Mouse (Mus musculus) neural tube, postnatal 0 days (tissue): ENCODE results near the gene Dusp28. TPM values are rescaled to one million over a fixed set of nuclear protein-coding genes. Genes with fewer than 3 reads are reported as not detected.

Source experiments
- polyA plus RNA-seq: library from polyadenylated mRNA; unstranded; fragments of >200 nt; fragmentation: Nextera tagmentation; extraction: Ambion mirVana; gene quantifications from 2 replicates; pipeline ENCODE4 v1.2.1, GENCODE M21; 2015

The Dusp28 gene
- polyA plus RNA-seq: 22.5 and 22.9 TPM in 2 replicates

DNA sequence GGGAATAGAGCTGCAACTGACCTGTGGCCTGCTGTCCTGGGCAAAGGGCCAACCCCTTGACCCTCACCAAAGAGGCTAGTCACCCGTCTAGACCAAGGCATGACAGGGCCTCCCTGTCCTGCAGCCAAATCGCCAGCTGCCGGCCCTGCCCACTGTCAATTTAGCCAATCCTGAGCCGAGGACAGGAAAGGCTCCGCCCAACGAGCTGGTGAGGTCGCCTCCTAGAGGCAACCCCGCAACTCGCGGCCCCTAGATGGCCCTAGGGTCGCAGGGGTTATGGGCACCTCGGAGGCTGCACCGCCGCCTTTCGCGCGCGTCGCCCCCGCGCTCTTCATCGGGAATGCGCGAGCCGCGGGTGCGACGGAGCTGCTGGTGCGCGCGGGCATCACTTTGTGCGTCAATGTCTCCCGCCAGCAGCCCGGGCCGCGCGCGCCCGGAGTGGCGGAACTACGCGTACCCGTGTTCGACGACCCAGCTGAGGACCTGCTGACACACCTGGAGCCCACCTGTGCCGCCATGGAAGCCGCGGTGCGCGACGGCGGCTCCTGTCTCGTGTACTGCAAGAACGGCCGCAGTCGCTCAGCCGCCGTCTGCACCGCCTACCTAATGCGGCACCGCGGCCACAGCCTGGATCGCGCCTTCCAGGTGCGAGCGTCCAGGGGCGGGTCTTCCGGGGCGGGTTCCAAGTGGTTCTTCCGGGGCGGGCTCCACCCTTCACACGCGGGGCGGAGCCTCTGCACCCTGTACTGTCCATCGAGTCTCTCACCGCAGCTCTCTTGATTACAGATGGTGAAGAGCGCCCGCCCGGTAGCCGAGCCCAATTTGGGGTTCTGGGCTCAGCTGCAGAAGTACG is at the start of gene Dusp28:
Gene Dusp28, plus strand, starts transcription at position 203 of the 853 bp plus-strand sequence.

GRCm38 (mm10) chr1:92902786-92903185 is 4.0 kb upstream of the Dusp28 start, which contains the start of gene Ankmy1:
Ankmy1 (minus strand) TSS chr1:92902906.

DNA sequence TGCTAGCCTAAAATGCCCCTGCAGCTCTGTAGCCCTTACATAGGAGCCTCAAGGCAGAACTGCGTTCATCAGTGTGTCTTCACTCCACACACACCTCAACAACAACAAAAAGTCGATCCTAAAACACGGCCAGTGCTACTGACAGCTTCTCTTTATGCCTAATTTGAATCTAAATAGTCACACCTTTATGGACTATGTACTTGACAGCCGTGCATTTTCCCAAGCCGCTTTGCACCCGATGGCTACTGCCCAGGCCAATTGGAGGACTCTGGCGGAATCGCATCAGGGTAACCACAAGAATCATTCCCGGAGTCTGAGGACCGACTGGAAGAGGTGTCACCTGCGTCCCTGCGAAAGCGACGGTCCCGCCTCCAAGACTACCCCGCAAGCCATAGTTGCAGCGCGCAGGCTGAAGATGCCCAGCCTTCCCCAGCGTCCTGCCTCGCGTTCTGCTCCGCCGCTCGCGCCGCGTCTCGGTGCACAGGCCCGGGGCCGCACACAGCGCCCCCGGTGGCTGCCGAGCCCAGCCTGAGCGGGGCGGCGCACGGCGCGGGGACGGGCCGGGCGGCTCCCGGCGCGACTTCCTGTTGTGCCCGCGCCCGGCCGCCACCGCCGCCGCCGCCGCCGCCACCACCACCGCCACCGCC is 3.6 kb downstream of the Dusp28 start, which contains the start of gene Rnpepl1:
Gene Rnpepl1, plus strand, starts transcription at position 545 of the 647 bp plus-strand sequence.

GRCm38 (mm10) chr1:92934182-92934827 is 27.5 kb downstream of the Dusp28 start, which contains the start of gene Capn10:
Capn10 (plus strand) TSS chr1:92934376.

DNA sequence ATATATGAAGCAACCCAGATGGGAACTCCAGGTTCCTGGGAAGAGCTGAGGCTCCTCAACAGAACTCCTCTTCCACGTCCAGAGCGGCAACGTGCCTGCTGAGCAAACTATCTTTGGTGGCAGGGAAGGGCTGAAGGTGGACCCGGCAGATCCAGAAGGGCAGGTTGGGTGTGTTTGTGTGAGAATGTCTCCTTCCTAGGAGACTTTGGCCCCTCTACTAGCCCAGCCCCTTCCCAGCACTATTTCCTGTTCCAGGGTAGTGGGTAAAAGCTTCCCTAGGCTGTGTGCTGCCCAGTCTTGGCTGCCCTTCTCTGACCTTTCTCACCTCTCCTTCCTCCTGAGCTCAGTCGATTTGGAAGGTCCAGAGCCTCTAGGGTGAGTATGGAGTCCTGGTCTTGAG is 43.8 kb downstream of the Dusp28 start, which contains the start of gene Gpr35:
Gene Gpr35, plus strand, starts transcription at position 259 of the 400 bp plus-strand sequence.

Other genes with a start within 250 kb of the Dusp28 start
- gene Gpc1, start 75.3 kb upstream of the Dusp28 start, polyA plus RNA-seq: 54.3 and 63.1 TPM in 2 replicates
- gene Ankmy1, start 4.1 kb upstream of the Dusp28 start, polyA plus RNA-seq: 0.09 and 0.10 TPM in 2 replicates
- gene Rnpepl1, start 3.8 kb downstream of the Dusp28 start, polyA plus RNA-seq: 32.9 and 36.7 TPM in 2 replicates
- gene Capn10, start 27.4 kb downstream of the Dusp28 start, polyA plus RNA-seq: 58.2 and 64.1 TPM in 2 replicates
- 0.21 and 0.27 TPM in 2 replicates for gene Gpr35, start 43.9 kb downstream of the Dusp28 start, polyA plus RNA-seq
- gene Aqp12, start 99.4 kb downstream of the Dusp28 start, polyA plus RNA-seq: not detected in 2 replicates
- 639 and 734 TPM in 2 replicates for gene Kif1a, start 195.0 kb downstream of the Dusp28 start, polyA plus RNA-seq
- gene Agxt, start 228.3 kb downstream of the Dusp28 start, polyA plus RNA-seq: 0.18 TPM in 1 of 2 replicates, not detected in the other